Comparison of ENCODE assay signal across 21 mouse cellular contexts in genomic region chr6:4665154-4665553, GRCm38 (mm10).
"Had no signal": no experiment of that assay in that cellular context is flagged by ENCODE, and none has a peak within 500 bp of the region (broad histone marks: within the 10 kb centered on the region; RNA-seq: fewer than 3 reads in every experiment).

No protein-coding gene starts in this region.

- H3K27ac ChIP-seq: liver, embryonic 14.5 days; macrophage; neural tube, embryonic 13.5 days; neural tube, embryonic 15.5 days had no signal

- H3K4me1 ChIP-seq: megakaryocyte, embryonic 14.5 days; neural tube, embryonic 13.5 days; neural tube, embryonic 15.5 days had no signal

- H3K9me3 ChIP-seq: megakaryocyte, embryonic 14.5 days; neural tube, embryonic 13.5 days; neural tube, embryonic 15.5 days had no signal

- H3K9ac ChIP-seq: liver, embryonic 14.5 days; lung, embryonic 14.5 days; neural tube, embryonic 13.5 days; neural tube, embryonic 15.5 days had no signal

- DNase-seq: lung, adult 18-20 months; lung, embryonic 14.5 days; lung, postnatal 14 days; lung, postnatal 36 days; midbrain, embryonic 14.5 days; retina, postnatal 1 day; right cerebral cortex, adult 18-20 months; right cerebral cortex, postnatal 25 days; right cerebral cortex, postnatal 4 days; spleen, adult 18-20 months; thymus, adult 18-20 months; thymus, postnatal 14 days; thymus, postnatal 36 days had no signal

- H3K4me2 ChIP-seq: lung, embryonic 14.5 days; midbrain, embryonic 11.5 days; neural tube, embryonic 13.5 days; neural tube, embryonic 15.5 days had no signal

- H3K36me3 ChIP-seq: neural tube, embryonic 13.5 days; neural tube, embryonic 15.5 days had no signal

- H3K4me3 ChIP-seq: megakaryocyte, embryonic 14.5 days; myocyte; neural tube, embryonic 13.5 days; neural tube, embryonic 15.5 days had no signal

- H3K27me3 ChIP-seq: neural tube, embryonic 13.5 days; neural tube, embryonic 15.5 days had no signal

- ATAC-seq: midbrain, embryonic 16.5 days had no signal
